Mouse (Mus musculus) hindbrain, embryonic 16.5 days (tissue): ENCODE results near the gene Mrc1. TPM values are rescaled to one million over a fixed set of nuclear protein-coding genes. Genes with fewer than 3 reads are reported as not detected.

Source experiments
- ATAC-seq: fragments of 200-750 bp; cut with Nextera tagmentation; 2 replicates; pipeline ENCODE4 v1.8.0; 2017; ENCODE audit warnings: moderate TSS enrichment, moderate library complexity
- H3K27ac ChIP-seq: fragments of 300-500 bp; sonication (generic); 2 replicates; pipeline ENCODE4 v1.5.1; 2014; ENCODE audit warnings: low read depth, mild to moderate bottlenecking, control low read depth, low read length, moderate library complexity
- H3K27me3 ChIP-seq: fragments of 300-500 bp; sonication (generic); replicated peaks from 2 replicates; pipeline ENCODE4 v1.6.1; 2014; ENCODE audit warnings: low read length; ENCODE audit not compliant: control insufficient read depth, insufficient read depth
- H3K36me3 ChIP-seq: fragments of 300-500 bp; sonication (generic); 2 replicates; pipeline ENCODE4 v1.6.1; 2014; ENCODE audit warnings: mild to moderate bottlenecking, low read length, moderate library complexity, mixed read lengths; ENCODE audit not compliant: control insufficient read depth, insufficient read depth
- H3K4me1 ChIP-seq: fragments of 300-500 bp; sonication (generic); 2 replicates; pipeline ENCODE4 v1.6.1; 2014; ENCODE audit warnings: low read depth, low read length; ENCODE audit not compliant: control insufficient read depth, insufficient read depth
- H3K4me2 ChIP-seq: fragments of 300-500 bp; sonication (generic); 2 replicates; pipeline ENCODE4 v1.6.1; 2014; ENCODE audit warnings: mild to moderate bottlenecking, low read length, control low read depth, moderate library complexity
- H3K4me3 ChIP-seq: fragments of 300-500 bp; sonication (generic); 2 replicates; pipeline ENCODE4 v1.5.1; 2014; ENCODE audit warnings: mild to moderate bottlenecking, low read length, control low read depth, moderate library complexity
- H3K9ac ChIP-seq: fragments of 300-500 bp; sonication (generic); 2 replicates; pipeline ENCODE4 v1.6.1; 2014; ENCODE audit warnings: low read depth, mild to moderate bottlenecking, control low read depth, low read length, moderate library complexity
- H3K9me3 ChIP-seq: fragments of 300-500 bp; sonication (generic); 2 replicates; pipeline ENCODE4 v1.6.1; 2014; ENCODE audit warnings: mild to moderate bottlenecking, low read length, moderate library complexity; ENCODE audit not compliant: control insufficient read depth
- WGBS: fragments of 180-500 bp; shearing (Covaris S2); extraction: QIAGEN DNeasy Blood & Tissue Kit; methylation state at CpG from one replicate; pipeline ENCODE4 v1.1.7; 2014; 5-methylcytosine and 5-hydroxymethylcytosine counted together
- polyA plus RNA-seq: library from polyadenylated mRNA; unstranded; fragments of >200 nt; fragmentation: Nextera tagmentation; extraction: Ambion mirVana; gene quantifications from 2 replicates; pipeline ENCODE4 v1.2.1, GENCODE M21; 2015

Gene Mrc1
- polyA plus RNA-seq, 1 experiment from 2014 or later, result 5.9 TPM

DNA sequence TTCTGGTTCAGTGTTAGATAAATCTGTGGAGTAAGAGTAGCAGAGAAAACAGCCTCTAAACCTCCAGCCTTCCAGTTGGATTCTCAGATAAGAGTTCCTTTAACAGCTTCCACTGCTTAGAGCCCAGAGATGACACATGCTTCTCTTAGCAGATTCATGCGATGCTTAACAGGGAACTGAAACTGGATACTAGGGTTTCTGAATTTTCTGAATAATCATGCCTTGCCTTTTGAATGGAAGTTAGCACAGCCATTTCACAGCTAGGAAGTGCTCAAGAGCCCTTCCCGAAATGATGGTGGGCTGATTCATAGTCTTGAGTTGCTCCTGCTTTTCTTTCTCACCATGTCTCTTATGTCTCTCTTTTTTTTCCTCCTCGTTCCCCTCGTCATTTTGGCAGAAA, 22.4 kb upstream of the Mrc1 start:
- H3K4me1 ChIP-seq, result no peaks in the 10 kb centered on the region
- H3K9ac ChIP-seq, result no peak overlapping the region
- no peaks in the 10 kb centered on the region for H3K9me3 ChIP-seq
- H3K27me3 ChIP-seq, result no peaks in the 10 kb centered on the region
- WGBS, result 89% methylated on average over 4 of the region's 4 CpGs
- H3K36me3 ChIP-seq, result no peaks in the 10 kb centered on the region
- no peak overlapping the region for H3K4me3 ChIP-seq
- H3K27ac ChIP-seq, result no peak overlapping the region
- no peak overlapping the region for H3K4me2 ChIP-seq
- ATAC-seq, result no peak

DNA sequence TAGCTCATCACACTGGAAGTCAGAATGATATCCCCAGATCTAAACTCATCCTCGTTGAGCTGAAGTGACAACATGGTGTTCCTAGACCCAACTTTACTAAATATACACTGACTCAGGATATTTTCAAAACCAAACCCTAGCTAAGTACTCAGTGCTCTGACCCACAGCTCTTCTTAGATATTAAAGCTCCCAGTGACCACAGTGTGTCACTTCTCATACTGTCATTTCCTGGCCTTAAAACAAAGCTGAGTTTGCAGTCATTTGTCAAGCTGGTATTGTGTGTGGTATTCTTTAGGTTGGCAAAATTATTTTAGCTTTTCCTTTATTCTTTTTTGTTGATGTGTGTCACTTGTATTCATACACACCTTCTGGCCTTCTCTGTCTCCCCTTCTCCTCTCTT, 18.5 kb upstream of the Mrc1 start:
- no peak overlapping the region for H3K4me3 ChIP-seq
- no peak for ATAC-seq
- H3K36me3 ChIP-seq, result no peaks in the 10 kb centered on the region
- no peak overlapping the region for H3K4me2 ChIP-seq
- no peaks in the 10 kb centered on the region for H3K27me3 ChIP-seq
- 89% methylated on average over 1 of the region's 1 CpGs for WGBS
- H3K4me1 ChIP-seq, result no peaks in the 10 kb centered on the region
- H3K27ac ChIP-seq, result no peak overlapping the region
- no peaks in the 10 kb centered on the region for H3K9me3 ChIP-seq
- H3K9ac ChIP-seq, result no peak overlapping the region

DNA sequence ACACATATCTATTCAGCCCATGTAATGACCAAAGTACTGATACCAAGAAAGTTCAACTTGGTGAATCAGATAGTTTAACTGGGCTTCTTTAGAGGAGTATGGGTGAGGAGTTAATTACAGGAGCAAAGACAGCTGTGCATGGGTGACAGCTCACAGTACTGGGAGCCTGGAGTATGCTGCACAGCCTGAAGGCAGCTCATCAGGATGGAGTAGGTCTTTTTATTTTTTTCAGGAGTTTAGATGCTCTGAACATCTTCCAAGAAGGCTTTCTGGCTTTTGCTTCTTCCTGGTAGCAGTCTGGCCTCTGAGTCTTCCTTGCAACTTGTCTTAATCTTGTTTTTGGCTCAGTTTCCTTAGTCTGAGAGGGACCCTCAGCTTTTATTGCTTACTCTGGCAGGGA, 17.6 kb upstream of the Mrc1 start:
- Histone ChIP-seq H3K9ac (no peak overlapping the region), H3K36me3 (no peaks in the 10 kb centered on the region), H3K4me1 (no peaks in the 10 kb centered on the region), H3K9me3 (no peaks in the 10 kb centered on the region), H3K4me2 (no peak overlapping the region), H3K4me3 (no peak overlapping the region), H3K27me3 (no peaks in the 10 kb centered on the region), H3K27ac (no peak overlapping the region)
- no peak for ATAC-seq

DNA sequence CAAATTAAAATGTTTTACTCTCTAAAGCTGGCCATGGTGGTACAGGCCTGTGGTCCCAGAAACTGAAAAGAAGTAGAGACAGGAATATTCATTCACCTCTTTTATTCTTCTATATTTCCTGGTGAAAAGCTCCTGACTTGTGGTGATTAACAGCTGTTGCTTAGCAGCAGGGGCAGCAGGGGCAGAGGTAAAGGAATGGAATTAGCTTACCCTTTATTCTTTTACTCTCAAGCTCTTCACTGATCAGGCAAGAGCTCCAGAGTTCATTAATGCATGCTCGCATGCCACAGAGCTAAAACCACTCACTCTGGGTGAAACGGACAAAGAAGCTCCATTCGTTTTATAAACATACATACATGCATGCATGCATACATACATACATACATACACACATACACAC, 14.4 kb upstream of the Mrc1 start:
- ATAC-seq, result no peak
- Histone ChIP-seq H3K9ac (no peak overlapping the region), H3K27me3 (no peaks in the 10 kb centered on the region), H3K4me3 (no peak overlapping the region), H3K4me2 (no peak overlapping the region), H3K36me3 (no peaks in the 10 kb centered on the region), H3K4me1 (no peaks in the 10 kb centered on the region), H3K9me3 (no peaks in the 10 kb centered on the region), H3K27ac (no peak overlapping the region)
- WGBS, result 18% methylated on average over 3 of the region's 3 CpGs

DNA sequence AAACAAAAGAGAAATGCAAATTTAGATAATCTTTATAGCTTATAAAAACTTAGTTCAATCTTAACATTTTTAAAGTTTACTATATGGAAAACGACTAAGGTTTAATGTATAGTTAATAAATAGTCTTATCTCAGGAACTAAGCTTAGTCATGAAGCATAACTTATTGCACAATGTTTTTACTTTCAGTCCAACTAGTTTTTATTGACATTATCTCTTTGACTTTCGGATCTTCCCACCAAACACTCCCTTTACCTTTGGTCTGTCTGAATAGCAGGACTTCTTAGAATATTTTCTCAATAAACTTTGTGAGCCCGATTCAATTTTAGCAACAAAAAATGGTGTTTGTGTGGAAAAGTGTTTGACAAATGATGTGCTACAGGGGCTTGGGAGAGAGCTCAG, 12.5 kb upstream of the Mrc1 start:
- ATAC-seq, result no peak
- Histone ChIP-seq H3K9me3 (no peaks in the 10 kb centered on the region), H3K4me3 (no peak overlapping the region), H3K36me3 (no peaks in the 10 kb centered on the region), H3K4me2 (no peak overlapping the region), H3K4me1 (no peaks in the 10 kb centered on the region), H3K27me3 (no peaks in the 10 kb centered on the region), H3K9ac (no peak overlapping the region), H3K27ac (no peak overlapping the region)
- 85% methylated on average over 3 of the region's 3 CpGs for WGBS

DNA sequence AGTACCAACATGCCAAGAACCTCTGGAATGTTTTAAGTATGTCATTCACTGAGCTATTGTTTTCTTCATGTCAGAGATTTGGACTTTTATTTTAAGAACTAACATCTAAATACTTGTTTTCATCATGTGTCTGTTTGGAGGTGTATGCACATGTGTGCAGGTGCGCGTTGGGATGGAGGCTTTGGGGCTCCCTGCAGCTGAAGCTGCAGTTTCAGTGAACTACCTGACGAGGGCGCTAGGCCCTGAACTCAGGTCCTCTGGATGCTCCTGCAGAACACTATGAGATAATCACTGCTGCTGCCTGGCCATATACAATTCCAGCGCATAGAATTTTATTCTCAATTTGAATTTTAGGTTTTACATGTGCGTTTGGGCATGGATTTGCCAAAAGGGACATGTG, 11.1 kb upstream of the Mrc1 start:
- WGBS, result 75% methylated on average over 6 of the region's 6 CpGs

DNA sequence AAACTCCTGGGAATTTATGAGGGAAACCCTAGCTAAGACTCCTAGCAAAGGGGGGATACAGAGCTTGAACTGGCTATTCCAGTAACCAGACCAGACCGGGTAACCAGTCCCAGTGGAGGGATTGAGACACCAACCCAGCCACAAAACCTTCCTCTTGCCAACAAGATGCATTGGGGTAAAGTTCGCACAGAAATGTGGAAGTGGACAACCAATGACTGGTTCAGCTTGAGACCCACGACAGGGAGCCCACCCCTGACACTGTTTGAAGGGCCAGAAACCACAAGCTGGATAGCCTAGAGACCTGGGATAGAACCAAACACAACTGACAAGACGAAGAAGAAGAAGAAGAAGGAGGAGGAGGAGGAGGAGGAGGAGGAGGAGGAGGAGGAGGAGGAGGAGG, 4.8 kb upstream of the Mrc1 start:
- Histone ChIP-seq H3K9ac (no peak overlapping the region), H3K4me2 (no peak overlapping the region), H3K4me1 (no peaks in the 10 kb centered on the region), H3K27ac (no peak overlapping the region), H3K4me3 (no peak overlapping the region), H3K9me3 (no peaks in the 10 kb centered on the region), H3K27me3 (no peaks in the 10 kb centered on the region), H3K36me3 (no peaks in the 10 kb centered on the region)
- no peak for ATAC-seq
- 76% methylated on average over 4 of the region's 4 CpGs for WGBS

More for the DNA sequence above, 11.1 kb upstream of the Mrc1 start:
- Histone ChIP-seq H3K27me3 (no peaks in the 10 kb centered on the region), H3K27ac (no peak overlapping the region), H3K36me3 (no peaks in the 10 kb centered on the region), H3K9me3 (no peaks in the 10 kb centered on the region), H3K4me2 (no peak overlapping the region), H3K9ac (no peak overlapping the region), H3K4me1 (no peaks in the 10 kb centered on the region), H3K4me3 (no peak overlapping the region)
- no peak for ATAC-seq

DNA sequence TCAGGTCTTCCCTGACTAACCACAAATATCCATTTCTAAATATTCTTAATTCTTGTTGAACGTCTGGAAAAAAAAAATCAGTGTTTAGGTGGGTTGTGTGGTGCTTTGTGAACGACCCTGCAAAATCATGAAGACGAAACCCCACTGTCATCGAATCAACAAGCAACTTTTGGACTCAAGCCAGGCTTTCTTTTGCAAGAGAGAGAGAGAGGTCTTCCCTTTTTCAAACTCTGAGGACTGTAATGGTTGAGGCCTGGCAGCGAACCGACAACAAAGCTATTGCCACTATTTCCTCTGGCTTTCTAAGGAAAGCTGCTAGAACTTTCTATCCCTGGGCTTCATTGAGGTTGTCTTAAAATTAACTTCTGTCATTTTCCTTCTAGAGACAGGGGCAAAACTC, 697 bp upstream of the Mrc1 start:
- H3K36me3 ChIP-seq, result no peaks in the 10 kb centered on the region
- ATAC-seq, result no peak
- H3K4me1 ChIP-seq, result no peaks in the 10 kb centered on the region
- no peak overlapping the region for H3K4me3 ChIP-seq
- 72% methylated on average over 6 of the region's 6 CpGs for WGBS
- H3K4me2 ChIP-seq, result no peak overlapping the region
- H3K9ac ChIP-seq, result no peak overlapping the region
- H3K27ac ChIP-seq, result no peak overlapping the region
- H3K9me3 ChIP-seq, result no peaks in the 10 kb centered on the region
- no peaks in the 10 kb centered on the region for H3K27me3 ChIP-seq

DNA sequence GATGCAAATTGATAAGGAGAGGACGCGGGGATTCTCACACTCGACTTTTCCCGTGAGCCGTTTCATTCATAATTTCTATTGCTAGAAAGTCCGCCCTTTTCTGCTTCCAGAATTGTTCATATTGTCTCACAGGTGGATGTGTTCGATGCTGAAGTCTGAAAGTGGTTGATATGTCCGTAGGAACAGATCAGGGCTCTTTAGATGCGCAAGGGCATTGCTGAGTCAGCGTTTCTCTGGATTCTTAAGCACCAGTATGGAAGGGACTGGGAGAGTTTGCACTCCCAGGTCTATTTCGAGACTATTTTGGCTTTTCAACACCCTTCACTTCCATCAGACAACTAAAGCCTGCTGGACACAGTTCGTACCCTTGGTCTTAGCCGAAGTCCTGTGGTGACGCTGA, 787 bp downstream of the Mrc1 start:
- WGBS, result 93% methylated on average over 14 of the region's 14 CpGs
- no peak overlapping the region for H3K4me3 ChIP-seq
- no peak overlapping the region for H3K4me2 ChIP-seq
- H3K27ac ChIP-seq, result no peak overlapping the region
- no peaks in the 10 kb centered on the region for H3K4me1 ChIP-seq
- H3K9me3 ChIP-seq, result no peaks in the 10 kb centered on the region
- H3K27me3 ChIP-seq, result no peaks in the 10 kb centered on the region
- H3K36me3 ChIP-seq, result no peaks in the 10 kb centered on the region
- ATAC-seq, result no peak
- H3K9ac ChIP-seq, result no peak overlapping the region

DNA sequence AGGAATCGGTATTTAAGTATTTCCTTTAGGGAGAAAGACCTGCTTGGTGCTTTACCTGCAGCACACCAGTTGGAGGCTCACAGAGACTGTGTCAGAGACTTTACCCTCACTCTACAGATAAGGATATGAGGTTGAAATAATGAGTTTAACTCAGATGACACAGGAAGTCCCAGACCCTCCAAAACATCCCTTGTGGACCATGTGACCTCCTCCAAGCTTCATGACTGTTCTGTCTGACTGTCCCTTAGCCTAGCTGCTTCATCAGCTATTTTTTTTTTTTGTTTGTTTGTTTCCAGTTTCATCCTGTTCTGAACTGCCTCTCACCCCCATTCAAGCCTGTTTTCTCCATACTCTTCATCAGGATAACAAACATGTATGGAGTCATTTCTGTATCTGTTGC, 3.7 kb downstream of the Mrc1 start:
- no peaks in the 10 kb centered on the region for H3K9me3 ChIP-seq
- H3K27ac ChIP-seq, result no peak overlapping the region
- no peak for ATAC-seq
- no peak overlapping the region for H3K4me3 ChIP-seq
- H3K36me3 ChIP-seq, result no peaks in the 10 kb centered on the region
- no peak overlapping the region for H3K9ac ChIP-seq
- H3K27me3 ChIP-seq, result no peaks in the 10 kb centered on the region
- no peak overlapping the region for H3K4me2 ChIP-seq
- H3K4me1 ChIP-seq, result no peaks in the 10 kb centered on the region
- 88% methylated on average over 1 of the region's 1 CpGs for WGBS
